Mouse (Mus musculus): ENCODE data around the gene Myo1e.

Gene Myo1e

GRCm38 (mm10) chr9:70416412-70416811, 209.3 kb downstream of the Myo1e start:
- DNase-seq (ENCODE audit: low spot score) = no peak

GRCm38 (mm10) chr9:70421257-70422056, 214.3 kb downstream of the Myo1e start, which contains the start of gene Ccnb2:
Gene Ccnb2, minus strand, starts transcription at chr9:70421547.
- DNase-seq (ENCODE audit: low spot score) = peak; percentile 90

- no peak for DNase-seq (ENCODE audit: low spot score)
Measured at GRCm38 (mm10) chr9:70422661-70423060, 215.5 kb downstream of the Myo1e start.

GRCm38 (mm10) chr9:70439959-70440358, 232.8 kb downstream of the Myo1e start:
- peak; percentile 34 for DNase-seq (ENCODE audit: low spot score)

GRCm38 (mm10) chr9:70449072-70449471, 241.9 kb downstream of the Myo1e start:
- DNase-seq (ENCODE audit: low spot score) = no peak
